Mouse (Mus musculus) thymus, adult 2 months (tissue): ENCODE measurements at regions not wholly inside any gene's neighbourhood (a gene's known extent, or its start where the extent isn't known, plus 50 kb on each side); places are given as distances from the start of the nearest gene placed in this dataset.

Source experiments
- DNase-seq: peaks from one replicate; pipeline ENCODE4 v3.0.0; 2021
- H3K27ac ChIP-seq: fragments of 200-500 bp; 2 replicates; pipeline ENCODE4 v1.5.1; 2012; ENCODE audit warnings: low read length, control low read depth; ENCODE audit not compliant: control insufficient read depth, insufficient read depth
- H3K27me3 ChIP-seq: fragments of 200-500 bp; 2 replicates; pipeline ENCODE4 v1.6.1; 2012; ENCODE audit warnings: mild to moderate bottlenecking, low read length, moderate library complexity, mixed read lengths; ENCODE audit not compliant: control insufficient read depth, insufficient read depth
- H3K36me3 ChIP-seq: fragments of 200-500 bp; 2 replicates; pipeline ENCODE4 v1.6.1; 2012; ENCODE audit warnings: mild to moderate bottlenecking, low read length, moderate library complexity; ENCODE audit not compliant: control insufficient read depth, insufficient read depth
- H3K4me1 ChIP-seq: fragments of 200-500 bp; replicated peaks from 2 replicates; pipeline ENCODE4 v1.6.1; 2012; ENCODE audit warnings: low read length; ENCODE audit not compliant: control insufficient read depth, insufficient read depth
- H3K4me3 ChIP-seq: fragments of 200-500 bp; 2 replicates; pipeline ENCODE4 v1.5.1; 2012; ENCODE audit warnings: mild to moderate bottlenecking, low read length, control low read depth, moderate library complexity; ENCODE audit not compliant: control insufficient read depth, insufficient read depth
- CTCF ChIP-seq: fragments of 200-500 bp; IDR thresholded peaks from 2 replicates; pipeline ENCODE4 v1.5.1; 2012; ENCODE audit warnings: mild to moderate bottlenecking, control low read depth, low read length, moderate library complexity, borderline replicate concordance; ENCODE audit not compliant: control insufficient read depth, poor library complexity, insufficient read depth; ENCODE audit errors: extremely low read depth
- POLR2A ChIP-seq: fragments of 200-500 bp; IDR thresholded peaks from 2 replicates; pipeline ENCODE4 v1.6.1; 2012; ENCODE audit warnings: mild to moderate bottlenecking, low read length, control low read depth, moderate library complexity; ENCODE audit not compliant: control insufficient read depth, poor library complexity, insufficient read depth; ENCODE audit errors: extremely low read depth
- WGBS: fragments of 180-500 bp; shearing (Covaris S2); methylation state at CpG from one replicate; pipeline ENCODE4 v1.1.7; 2018; 5-methylcytosine and 5-hydroxymethylcytosine counted together

DNA sequence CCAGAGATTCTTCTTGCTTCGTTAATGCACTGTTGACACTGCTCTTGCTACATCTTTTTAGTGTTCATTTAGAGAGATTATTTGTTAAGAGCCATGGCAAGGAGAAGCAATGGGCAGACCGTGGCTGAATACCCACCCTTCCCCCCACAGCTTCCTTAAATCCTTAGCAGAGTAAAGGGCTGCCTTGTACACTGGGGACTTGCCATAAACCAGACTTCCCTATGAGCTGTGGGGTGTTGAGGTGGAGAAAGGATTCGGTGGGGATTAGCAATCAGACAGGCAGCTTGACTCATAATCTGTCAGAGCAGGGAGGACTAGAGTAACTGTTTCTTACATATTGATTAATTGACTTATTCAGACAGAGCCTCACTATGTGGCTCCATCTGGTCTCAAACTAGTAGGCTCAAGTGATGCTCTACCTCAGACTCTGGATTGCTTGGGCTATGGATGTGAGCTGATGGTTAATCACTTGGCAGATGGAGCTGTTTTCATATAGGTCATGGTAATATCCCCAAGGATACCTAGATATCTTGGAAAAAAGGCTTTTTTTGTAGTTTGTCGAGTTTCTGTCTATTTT is 166.7 kb downstream of the Cmpk2 start:
- Histone ChIP-seq H3K4me3 (no peak overlapping the region), H3K27ac (no peak overlapping the region), H3K36me3 (no peaks in the 10 kb centered on the region), H3K27me3 (no peaks in the 10 kb centered on the region), H3K4me1 (no peaks in the 10 kb centered on the region)
- TF ChIP-seq POLR2A (no peak), CTCF (no peak)
- no peak for DNase-seq
- WGBS: 68% methylated on average over 4 of the region's 4 CpGs

DNA sequence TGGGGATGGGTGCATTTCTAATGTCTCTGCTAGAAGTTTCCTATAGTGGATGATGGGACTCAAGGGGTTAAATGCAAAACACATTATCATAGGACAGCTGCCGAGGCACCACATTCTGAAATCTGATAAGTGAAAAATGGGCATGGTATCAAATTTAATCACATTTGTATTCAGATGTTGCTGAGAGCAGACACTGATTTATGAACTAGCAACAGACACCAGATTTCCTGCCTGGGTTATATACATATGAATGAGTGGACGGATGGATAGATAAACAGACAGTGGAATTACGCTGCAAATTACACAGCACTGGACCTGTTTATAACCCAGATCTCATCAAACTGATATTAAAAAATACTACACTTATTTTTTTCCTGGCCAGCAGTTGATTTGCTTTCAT is 166.2 kb downstream of the Cmpk2 start:
- TF ChIP-seq POLR2A (no peak), CTCF (no peak)
- Histone ChIP-seq H3K4me3 (no peak overlapping the region), H3K36me3 (no peaks in the 10 kb centered on the region), H3K27me3 (no peaks in the 10 kb centered on the region), H3K4me1 (no peaks in the 10 kb centered on the region), H3K27ac (no peak overlapping the region)
- 73% methylated on average over 3 of the region's 3 CpGs for WGBS
- DNase-seq: no peak

DNA sequence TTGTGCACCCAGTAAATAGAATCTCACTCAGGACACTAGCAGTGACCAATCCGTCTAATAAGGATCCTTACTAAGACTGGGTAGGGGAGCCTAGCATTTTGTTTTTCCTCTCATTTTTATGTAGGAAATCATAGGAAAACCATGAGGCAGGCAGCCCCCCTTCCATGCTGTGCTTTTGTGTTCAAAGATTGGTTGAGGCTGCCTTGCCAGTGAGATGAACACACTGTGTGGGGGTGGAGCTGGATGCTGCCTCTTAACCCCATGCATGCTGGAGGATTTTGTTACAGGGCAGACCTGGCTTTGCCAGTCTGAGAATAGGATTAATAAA is 162.8 kb downstream of the Cmpk2 start:
- Histone ChIP-seq H3K36me3 (no peaks in the 10 kb centered on the region), H3K27ac (no peak overlapping the region), H3K4me1 (no peaks in the 10 kb centered on the region), H3K4me3 (no peak overlapping the region), H3K27me3 (no peaks in the 10 kb centered on the region)
- TF ChIP-seq CTCF: no peak
- no peak for TF ChIP-seq POLR2A
- DNase-seq: no peak
- 88% methylated on average over 1 of the region's 1 CpGs for WGBS

DNA sequence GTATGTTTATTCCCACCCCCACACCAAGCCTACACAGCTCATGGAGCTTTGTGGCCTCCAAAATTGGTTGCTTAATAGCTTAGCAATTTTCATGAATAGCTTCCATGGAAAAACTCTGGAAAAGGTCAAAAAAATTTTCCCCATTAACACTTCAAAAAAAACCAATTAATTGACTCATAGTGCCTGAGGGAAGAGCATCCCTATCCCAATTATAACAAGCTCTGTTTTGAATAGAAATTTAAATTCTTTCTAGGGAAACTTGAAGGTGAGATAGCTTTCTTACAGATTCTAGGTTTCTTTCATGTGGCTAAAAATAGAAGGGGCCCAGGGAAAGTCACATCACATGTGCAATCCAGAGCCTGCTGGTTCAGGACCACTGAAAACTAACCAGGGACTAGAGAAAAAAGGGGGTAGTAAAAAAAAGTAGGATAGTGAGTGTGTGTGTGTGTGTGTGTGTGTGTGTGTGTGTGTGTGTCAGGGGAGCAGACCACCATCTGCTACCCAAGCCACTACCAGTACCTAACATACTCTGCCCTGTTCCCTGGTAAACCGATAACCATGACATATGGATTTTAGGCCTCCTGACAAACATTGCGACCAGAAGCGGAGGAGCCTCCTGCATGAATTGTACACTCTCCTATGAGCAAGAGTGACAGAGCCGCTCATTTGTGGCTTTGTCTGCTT is 162.2 kb downstream of the Cmpk2 start:
- Histone ChIP-seq H3K27me3 (no peaks in the 10 kb centered on the region), H3K4me1 (no peaks in the 10 kb centered on the region), H3K27ac (no peak overlapping the region), H3K36me3 (no peaks in the 10 kb centered on the region), H3K4me3 (no peak overlapping the region)
- TF ChIP-seq POLR2A (no peak), CTCF (no peak)
- DNase-seq: no peak
- WGBS: 86% methylated on average over 4 of the region's 4 CpGs

DNA sequence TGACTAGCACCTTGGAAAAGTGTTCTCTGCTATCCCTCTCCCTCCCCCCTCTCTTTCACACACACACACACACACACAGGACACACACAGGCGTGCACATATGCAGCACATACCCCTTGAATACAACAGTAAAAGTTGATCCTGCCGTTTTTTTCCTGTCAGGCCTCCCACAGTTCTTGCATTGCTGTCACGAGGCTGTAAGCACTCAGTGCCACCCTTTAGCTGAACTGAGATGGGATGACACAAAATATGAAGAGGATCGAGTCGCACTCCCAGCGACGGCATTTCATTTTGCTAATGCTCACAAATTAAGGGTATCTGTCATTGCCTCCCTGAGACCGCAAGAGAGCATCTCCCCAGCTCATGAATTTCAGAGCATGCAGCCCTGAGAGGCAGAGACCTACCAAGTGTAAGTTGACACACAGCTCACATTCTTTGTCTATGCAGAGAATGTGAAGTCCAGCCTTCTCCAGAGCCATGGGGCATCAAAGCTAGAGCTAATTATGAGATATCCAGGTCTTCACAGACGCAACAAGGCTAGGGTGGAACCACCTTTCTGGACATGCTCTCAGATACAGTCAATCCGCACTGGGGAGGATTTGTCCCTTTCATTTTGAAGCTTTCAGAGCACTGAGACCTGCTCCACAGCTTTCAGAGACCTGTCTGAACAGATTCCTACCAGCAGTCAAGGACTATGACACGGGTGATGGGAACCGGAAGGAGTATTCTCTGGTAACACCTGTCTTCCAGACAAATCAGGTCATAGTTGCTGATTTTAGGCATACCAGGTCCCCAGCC is 152.3 kb downstream of the Cmpk2 start:
- TF ChIP-seq POLR2A: no peak
- no peak for TF ChIP-seq CTCF
- Histone ChIP-seq H3K4me1 (no peaks in the 10 kb centered on the region), H3K27me3 (no peaks in the 10 kb centered on the region), H3K27ac (no peak overlapping the region), H3K4me3 (no peak overlapping the region), H3K36me3 (no peaks in the 10 kb centered on the region)
- no peak for DNase-seq
- WGBS: 89% methylated on average over 12 of the region's 12 CpGs

DNA sequence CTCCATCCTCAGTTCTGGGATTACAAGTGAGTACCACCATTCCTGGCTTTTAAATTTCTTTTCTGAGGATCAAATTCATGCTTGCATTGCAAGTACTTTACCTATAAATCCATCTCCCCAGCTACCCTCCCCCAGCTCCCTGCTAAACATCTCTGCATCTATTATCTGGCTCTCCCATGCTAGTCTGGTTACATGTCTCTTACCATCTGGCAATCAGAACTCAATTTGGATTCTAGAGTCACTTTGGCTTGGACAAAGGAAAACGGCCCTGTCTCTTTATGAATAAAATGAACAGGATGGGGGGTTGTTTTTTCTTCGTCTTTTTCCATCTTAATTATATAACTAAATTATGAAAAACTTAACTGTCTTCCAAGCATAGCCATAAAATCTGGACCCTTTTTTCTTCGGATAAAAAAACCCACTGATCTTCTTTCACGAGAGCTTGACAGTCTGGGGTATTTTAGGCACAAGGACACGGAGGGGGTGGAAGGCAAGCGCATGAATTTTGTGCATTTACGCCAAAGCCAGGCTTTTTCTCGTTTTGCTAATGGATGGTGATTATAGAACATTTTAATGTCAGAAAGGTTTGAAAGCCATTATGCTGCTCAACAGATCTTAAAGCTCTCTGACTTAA is 151.6 kb downstream of the Cmpk2 start:
- TF ChIP-seq POLR2A (no peak), CTCF (no peak)
- no peaks in the 10 kb centered on the region for H3K4me1 ChIP-seq
- WGBS: 93% methylated on average over 8 of the region's 8 CpGs
- no peaks in the 10 kb centered on the region for H3K36me3 ChIP-seq
- no peaks in the 10 kb centered on the region for H3K27me3 ChIP-seq
- DNase-seq: no peak
- no peak overlapping the region for H3K4me3 ChIP-seq
- no peak overlapping the region for H3K27ac ChIP-seq
